Mouse (Mus musculus) forebrain, embryonic 16.5 days (tissue): Measurements from ENCODE around the gene 1700029F12Rik. TPM values are rescaled to one million over a fixed set of nuclear protein-coding genes. Genes with fewer than 3 reads are reported as not detected.
A peak's percentile ranks its signal among the peaks of the same experiment; 100 is the strongest.

Source experiments
- ATAC-seq: fragments of 200-750 bp; cut with Nextera tagmentation; 2 replicates; pipeline ENCODE4 v1.8.0; 2017; ENCODE audit warnings: mild to moderate bottlenecking, moderate library complexity
- H3K27ac ChIP-seq: fragments of 300-500 bp; sonication (generic); 2 replicates; pipeline ENCODE4 v1.5.1; 2014; ENCODE audit warnings: low read length, control low read depth
- H3K27me3 ChIP-seq: fragments of 300-500 bp; sonication (generic); replicated peaks from 2 replicates; pipeline ENCODE4 v1.6.1; 2014; ENCODE audit warnings: low read length; ENCODE audit not compliant: control insufficient read depth, insufficient read depth
- H3K36me3 ChIP-seq: fragments of 300-500 bp; sonication (generic); 2 replicates; pipeline ENCODE4 v1.6.1; 2014; ENCODE audit not compliant: control insufficient read depth, insufficient read depth
- H3K4me1 ChIP-seq: fragments of 300-500 bp; sonication (generic); replicated peaks from 2 replicates; pipeline ENCODE4 v1.6.1; 2014; ENCODE audit warnings: low read length; ENCODE audit not compliant: control insufficient read depth, insufficient read depth
- H3K4me2 ChIP-seq: fragments of 300-500 bp; sonication (generic); 2 replicates; pipeline ENCODE4 v1.6.1; 2014; ENCODE audit warnings: mild to moderate bottlenecking, low read length, control low read depth
- H3K4me3 ChIP-seq: fragments of 300-500 bp; sonication (generic); replicated peaks from 2 replicates; pipeline ENCODE4 v1.5.1; 2014; ENCODE audit warnings: mild to moderate bottlenecking, low read length, control low read depth
- H3K9ac ChIP-seq: fragments of 300-500 bp; sonication (generic); replicated peaks from 2 replicates; pipeline ENCODE4 v1.6.1; 2014; ENCODE audit warnings: low read depth, low read length, control low read depth
- H3K9me3 ChIP-seq: fragments of 300-500 bp; sonication (generic); 2 replicates; pipeline ENCODE4 v1.6.1; 2016; ENCODE audit warnings: low read length; ENCODE audit not compliant: control insufficient read depth
- WGBS: fragments of 180-500 bp; shearing (Covaris S2); extraction: QIAGEN DNeasy Blood & Tissue Kit; methylation state at CpG from one replicate; pipeline ENCODE4 v1.1.7; 2014; 5-methylcytosine and 5-hydroxymethylcytosine counted together
- polyA plus RNA-seq: library from polyadenylated mRNA; unstranded; fragments of >200 nt; fragmentation: Nextera tagmentation; extraction: Ambion mirVana; gene quantifications from 2 replicates; pipeline ENCODE4 v1.2.1, GENCODE M21; 2015

1700029F12Rik gene
- polyA plus RNA-seq, result not detected in 2 replicates

DNA sequence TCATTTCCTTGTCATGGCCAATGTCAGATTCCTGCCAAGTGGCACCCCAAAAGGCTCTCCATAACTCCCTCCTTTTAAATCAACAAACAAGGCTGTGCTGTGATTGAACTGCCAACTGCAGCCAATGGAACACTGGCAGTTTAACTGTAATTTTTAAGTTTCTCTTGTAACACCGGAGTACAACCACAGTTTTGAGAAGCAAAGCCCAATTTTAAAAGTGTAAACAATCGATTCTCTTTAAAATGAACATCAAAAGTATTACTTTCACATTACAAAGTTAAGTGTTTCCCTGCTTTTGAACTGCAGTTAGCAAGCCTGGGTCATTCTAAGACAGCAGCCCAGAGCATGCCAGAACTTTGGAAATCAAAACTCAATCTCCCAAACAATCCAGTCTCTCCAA, at the start of gene 1700029F12Rik:
Gene 1700029F12Rik, minus strand, starts transcription at position 101 of the 400 bp plus-strand sequence.
- no peak for ATAC-seq
- 87% methylated on average over 2 of the region's 2 CpGs for WGBS
- no peak within 1 kb of the TSS for H3K4me2 ChIP-seq
- H3K27me3 ChIP-seq, result no peaks in the 10 kb centered on the region
- no peaks in the 10 kb centered on the region for H3K4me1 ChIP-seq
- no peaks in the 10 kb centered on the region for H3K9me3 ChIP-seq
- H3K27ac ChIP-seq, result no peak within 1 kb of the TSS
- H3K36me3 ChIP-seq, result no peaks in the 10 kb centered on the region
- no peak within 1 kb of the TSS for H3K4me3 ChIP-seq
- no peak within 1 kb of the TSS for H3K9ac ChIP-seq

DNA sequence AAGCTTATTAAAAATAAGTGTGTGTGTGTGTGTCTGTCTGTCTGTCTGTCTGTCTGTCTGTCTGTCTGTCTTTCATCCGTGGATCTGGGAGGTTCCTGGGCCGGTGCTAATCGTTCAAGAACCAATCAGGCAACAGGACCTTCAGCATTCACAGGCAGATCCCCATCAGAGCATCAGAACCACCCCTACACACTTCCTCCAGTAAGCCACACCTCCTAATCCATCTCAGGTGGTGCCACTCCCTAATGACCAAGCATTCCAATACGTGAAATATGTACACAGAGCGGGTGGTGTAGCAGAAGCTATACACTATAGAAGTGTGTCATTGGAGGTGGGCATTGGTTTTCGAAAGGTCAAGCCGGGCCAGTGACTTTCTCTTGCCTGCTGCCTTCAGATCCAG, 48.3 kb upstream of the 1700029F12Rik start:
- no peak overlapping the region for H3K9ac ChIP-seq
- H3K27ac ChIP-seq, result no peak overlapping the region
- H3K9me3 ChIP-seq, result no peaks in the 10 kb centered on the region
- no peaks in the 10 kb centered on the region for H3K27me3 ChIP-seq
- H3K4me3 ChIP-seq, result no peak overlapping the region
- ATAC-seq, result no peak
- no peaks in the 10 kb centered on the region for H3K36me3 ChIP-seq
- no peak overlapping the region for H3K4me2 ChIP-seq
- no peaks in the 10 kb centered on the region for H3K4me1 ChIP-seq
- 89% methylated on average over 7 of the region's 7 CpGs for WGBS

DNA sequence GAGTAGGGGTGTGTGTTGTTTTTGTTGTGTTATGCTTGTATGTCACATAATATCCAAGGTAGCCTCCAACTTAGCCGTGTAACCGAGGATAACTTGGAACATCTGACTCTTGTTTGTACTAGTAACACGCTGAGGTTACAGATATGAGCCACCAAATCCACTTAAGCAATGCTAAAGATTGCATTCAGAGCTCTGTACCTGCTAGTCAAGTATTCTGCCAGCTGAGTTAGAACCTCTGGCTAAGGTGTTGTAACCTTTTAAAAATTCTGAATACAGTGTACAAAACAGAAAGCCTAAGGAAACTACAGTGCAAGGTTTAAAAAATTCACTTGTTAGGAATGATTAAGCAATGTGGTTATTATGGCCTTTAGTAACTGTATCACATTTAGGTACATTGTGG, 46.5 kb upstream of the 1700029F12Rik start:
- no peaks in the 10 kb centered on the region for H3K36me3 ChIP-seq
- no peak for ATAC-seq
- 80% methylated on average over 3 of the region's 3 CpGs for WGBS

DNA sequence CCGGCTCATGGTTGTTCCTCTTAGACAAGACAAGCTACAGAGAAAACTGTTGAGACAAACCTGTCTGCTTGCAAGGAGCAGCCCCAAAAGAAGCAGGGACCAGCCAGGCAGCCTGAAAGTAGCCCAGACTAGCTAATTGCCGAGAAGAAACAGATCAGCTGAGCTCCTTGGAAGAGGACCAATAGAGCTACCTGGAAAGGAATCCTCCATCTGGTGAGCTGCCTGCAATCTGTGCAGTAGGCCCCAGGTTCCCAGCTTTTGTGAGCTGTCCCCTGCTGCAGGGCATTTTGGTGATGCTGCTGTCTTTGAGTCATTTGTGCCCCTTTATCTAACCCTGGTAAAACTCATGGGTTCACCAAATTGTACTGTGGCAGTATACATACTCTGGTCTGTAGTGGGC, 46.0 kb upstream of the 1700029F12Rik start:
- H3K27ac ChIP-seq, result no peak overlapping the region
- no peak for ATAC-seq
- WGBS, result 76% methylated on average over 2 of the region's 2 CpGs

More for the DNA sequence above, 46.5 kb upstream of the 1700029F12Rik start:
- Histone ChIP-seq H3K27ac (no peak overlapping the region), H3K9me3 (no peaks in the 10 kb centered on the region), H3K4me2 (no peak overlapping the region), H3K4me1 (no peaks in the 10 kb centered on the region), H3K27me3 (no peaks in the 10 kb centered on the region), H3K4me3 (no peak overlapping the region), H3K9ac (no peak overlapping the region)

DNA sequence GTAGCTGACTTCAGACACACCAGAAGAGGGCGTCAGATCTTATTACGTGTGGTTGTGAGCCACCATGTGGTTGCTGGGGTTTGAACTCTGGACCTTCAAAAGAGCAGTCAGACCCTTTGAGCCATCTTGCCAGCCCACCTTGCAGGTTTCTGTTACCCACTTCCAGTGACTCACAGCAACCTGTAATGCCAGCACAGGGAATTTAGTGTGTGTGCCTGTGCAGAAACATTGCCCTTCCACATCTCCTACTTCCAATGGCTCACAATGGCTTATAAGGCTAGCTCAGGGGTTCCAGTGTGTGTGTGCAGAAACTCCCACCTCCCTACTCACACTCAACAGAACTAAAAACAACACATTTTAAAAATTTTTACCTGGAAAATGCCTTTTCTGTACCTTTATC, 43.4 kb upstream of the 1700029F12Rik start:
- no peak overlapping the region for H3K27ac ChIP-seq
- no peak overlapping the region for H3K4me2 ChIP-seq
- H3K27me3 ChIP-seq, result no peaks in the 10 kb centered on the region
- no peak for ATAC-seq
- peaks cover 2% of the 10 kb centered on the region; the same call in 1 of the 2 replicates for H3K4me1 ChIP-seq
- no peak overlapping the region for H3K9ac ChIP-seq
- no peaks in the 10 kb centered on the region for H3K9me3 ChIP-seq
- no peak overlapping the region for H3K4me3 ChIP-seq
- WGBS, result 96% methylated on average over 2 of the region's 2 CpGs
- H3K36me3 ChIP-seq, result no peaks in the 10 kb centered on the region

More for the DNA sequence above, 46.0 kb upstream of the 1700029F12Rik start:
- Histone ChIP-seq H3K4me1 (no peaks in the 10 kb centered on the region), H3K27me3 (no peaks in the 10 kb centered on the region), H3K4me3 (no peak overlapping the region), H3K9me3 (no peaks in the 10 kb centered on the region), H3K36me3 (no peaks in the 10 kb centered on the region), H3K9ac (no peak overlapping the region), H3K4me2 (no peak overlapping the region)

DNA sequence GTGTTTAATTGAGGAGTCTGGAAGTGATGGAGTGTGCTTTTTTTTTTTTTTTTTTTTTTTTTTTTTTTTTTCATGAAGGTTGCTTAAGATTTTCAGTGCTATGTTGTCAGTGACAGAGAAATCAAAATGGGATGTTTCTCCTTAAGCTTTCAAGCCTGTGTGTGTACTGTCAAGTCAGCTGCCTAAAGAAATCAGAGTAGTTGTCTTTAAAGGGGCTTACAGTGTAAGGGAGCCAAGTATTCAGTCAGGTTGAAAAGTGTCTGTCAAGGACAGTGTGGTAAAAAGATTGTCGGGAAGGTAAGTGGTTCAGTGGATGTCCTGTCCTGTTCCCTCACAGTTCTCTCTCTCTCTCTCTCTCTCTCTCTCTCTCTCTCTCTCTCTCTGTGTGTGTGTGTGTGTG, 39.3 kb upstream of the 1700029F12Rik start:
- peaks cover 2% of the 10 kb centered on the region; the same call in 1 of the 2 replicates for H3K4me1 ChIP-seq
- no peaks in the 10 kb centered on the region for H3K27me3 ChIP-seq
- ATAC-seq, result no peak
- no peak overlapping the region for H3K9ac ChIP-seq
- 50% methylated on average over 1 of the region's 1 CpGs for WGBS
- no peak overlapping the region for H3K27ac ChIP-seq
- H3K36me3 ChIP-seq, result no peaks in the 10 kb centered on the region
- no peaks in the 10 kb centered on the region for H3K9me3 ChIP-seq
- H3K4me2 ChIP-seq, result no peak overlapping the region
- no peak overlapping the region for H3K4me3 ChIP-seq

DNA sequence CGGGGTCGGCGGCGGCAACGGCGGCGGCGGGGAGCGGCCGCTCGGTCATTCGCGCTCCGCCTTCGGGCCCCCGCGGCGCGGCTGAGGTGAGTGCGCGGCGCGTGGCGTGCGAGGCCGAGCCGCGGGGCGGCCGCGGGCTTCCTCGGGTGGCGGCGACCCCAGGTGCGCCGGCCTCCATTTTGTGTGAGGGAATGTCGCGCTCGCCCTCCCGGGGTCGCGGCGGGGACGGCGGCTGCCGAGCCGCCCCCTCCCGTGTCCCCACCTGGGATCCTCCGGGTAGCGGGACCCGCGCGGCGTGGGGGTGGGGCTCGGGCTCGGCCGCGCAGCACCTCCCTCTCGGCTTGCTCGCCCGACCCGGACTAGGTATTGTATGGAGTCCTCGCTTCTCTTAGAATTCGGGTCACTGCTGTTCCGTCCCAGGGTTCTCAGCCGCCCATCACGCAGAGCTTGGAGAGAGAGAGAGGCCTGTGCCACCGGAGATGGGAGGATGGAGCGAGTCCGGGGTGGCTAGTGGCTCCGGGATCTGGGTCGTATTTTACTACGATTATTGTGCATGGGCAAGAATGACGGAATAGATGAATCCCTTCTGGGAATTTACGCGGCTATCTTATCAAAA, 37.6 kb upstream of the 1700029F12Rik start:
- no peaks in the 10 kb centered on the region for H3K36me3 ChIP-seq
- H3K4me1 ChIP-seq, result peaks cover 2% of the 10 kb centered on the region; the same call in 1 of the 2 replicates
- H3K4me3 ChIP-seq, result peak overlapping the region; percentile 90
- peaks cover 12% of the 10 kb centered on the region for H3K27me3 ChIP-seq
- ATAC-seq, result peak; percentile 87
- H3K9ac ChIP-seq, result peak overlapping the region; percentile 90
- 0% methylated on average over 47 of the region's 76 CpGs for WGBS
- H3K9me3 ChIP-seq, result no peaks in the 10 kb centered on the region
- H3K4me2 ChIP-seq, result peak overlapping the region; percentile 82
- H3K27ac ChIP-seq, result peak overlapping the region; percentile 82

DNA sequence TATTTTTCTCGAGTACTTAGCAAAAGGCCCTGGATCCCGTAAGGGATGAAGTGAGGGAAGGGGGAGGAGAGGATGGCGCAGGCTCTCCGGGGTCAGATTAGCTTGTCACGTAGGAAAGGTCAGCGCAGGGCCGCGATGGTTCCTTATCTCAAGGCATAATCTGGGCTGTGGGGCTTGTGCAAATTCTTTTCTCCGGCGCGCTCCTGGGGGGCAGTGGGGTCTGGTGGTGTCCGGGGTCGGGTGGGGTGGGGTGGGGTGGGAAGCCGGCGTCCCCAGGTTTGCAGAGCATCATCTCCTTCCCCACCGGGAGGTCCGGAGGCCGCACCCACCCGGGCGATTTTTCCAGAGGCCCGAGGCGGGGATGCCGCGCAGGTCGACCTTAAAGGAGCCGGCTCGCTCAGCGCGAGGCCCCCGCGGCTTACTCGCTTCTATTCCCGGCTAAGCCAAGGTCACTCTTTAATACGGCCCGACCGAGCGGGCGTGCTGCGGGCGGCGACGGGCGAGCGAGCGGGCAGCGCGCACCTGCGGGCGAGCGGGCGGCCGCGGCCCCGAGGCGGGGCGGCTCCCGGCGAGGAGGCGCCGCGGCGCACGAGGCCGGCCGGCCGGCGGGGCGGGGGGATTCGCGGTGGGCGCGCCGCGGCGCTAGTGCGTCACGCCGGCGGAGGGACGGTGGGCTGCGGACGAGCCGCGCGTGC, 36.9 kb upstream of the 1700029F12Rik start:
- peak overlapping the region; percentile 90 for H3K4me3 ChIP-seq
- peaks cover 2% of the 10 kb centered on the region; the same call in 1 of the 2 replicates for H3K4me1 ChIP-seq
- peaks cover 15% of the 10 kb centered on the region for H3K27me3 ChIP-seq
- peak overlapping the region; percentile 82 for H3K4me2 ChIP-seq
- H3K9ac ChIP-seq, result peak overlapping the region; percentile 90
- H3K36me3 ChIP-seq, result no peaks in the 10 kb centered on the region
- under 1% methylated on average over 63 of the region's 85 CpGs for WGBS
- ATAC-seq, result peak; percentile 85
- no peaks in the 10 kb centered on the region for H3K9me3 ChIP-seq
- peak overlapping the region; percentile 82 for H3K27ac ChIP-seq

DNA sequence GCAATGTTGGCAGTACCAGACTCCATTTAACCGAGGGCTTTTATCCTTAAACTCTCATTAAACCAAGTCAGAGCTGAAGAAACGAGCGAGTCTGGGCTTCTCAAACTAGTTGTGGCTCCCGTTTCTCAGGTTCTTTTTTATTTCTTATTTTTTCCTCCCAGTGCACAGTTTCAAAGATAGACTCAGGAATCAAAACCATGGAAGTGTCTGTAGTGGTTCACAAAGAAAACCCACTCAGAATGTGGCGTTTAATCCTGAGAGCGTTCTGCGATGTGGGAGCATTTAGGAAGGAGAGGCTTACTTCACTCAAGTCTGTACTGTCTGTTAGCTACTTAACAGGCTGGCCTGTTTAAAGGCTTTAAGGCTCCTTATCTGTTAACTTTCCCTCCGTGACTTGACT, 34.0 kb upstream of the 1700029F12Rik start:
- 36% methylated on average over 8 of the region's 8 CpGs for WGBS
- H3K4me3 ChIP-seq, result no peak overlapping the region
- no peaks in the 10 kb centered on the region for H3K9me3 ChIP-seq
- peaks cover 2% of the 10 kb centered on the region; the same call in 1 of the 2 replicates for H3K4me1 ChIP-seq
- H3K9ac ChIP-seq, result no peak overlapping the region
- no peaks in the 10 kb centered on the region for H3K36me3 ChIP-seq
- H3K27ac ChIP-seq, result no peak overlapping the region
- peaks cover 15% of the 10 kb centered on the region for H3K27me3 ChIP-seq
- no peak overlapping the region for H3K4me2 ChIP-seq
- ATAC-seq, result no peak
